Mouse (Mus musculus): Measurements from ENCODE around the gene Fgfr2. TPM values are rescaled to one million over a fixed set of nuclear protein-coding genes. Genes with fewer than 3 reads are reported as not detected.

Fgfr2 gene
- total RNA-seq, 2 experiments from 2014 or later, result 1.7 to 3.7 TPM

GRCm38 (mm10) chr7:132859042-132859958, 263.9 kb downstream of the Fgfr2 start, which contains the start of gene Abraxas2:
Gene Abraxas2, plus strand, starts transcription at chr7:132859225.
- ATAC-seq (replicated peaks; ENCODE audit: low FRiP score, poor library complexity, severe bottlenecking), result peak; percentile 99

- no peak for ATAC-seq (replicated peaks; ENCODE audit: low FRiP score, poor library complexity, severe bottlenecking)
These were observed 265.0 kb downstream of the Fgfr2 start for GRCm38 (mm10) chr7:132858043-132858608.

GRCm38 (mm10) chr7:132856083-132856482, 267.1 kb downstream of the Fgfr2 start:
- no peak for ATAC-seq (replicated peaks; ENCODE audit: low FRiP score, poor library complexity, severe bottlenecking)

- ATAC-seq (replicated peaks; ENCODE audit: low FRiP score, poor library complexity, severe bottlenecking), result no peak
These were observed 269.2 kb downstream of the Fgfr2 start for GRCm38 (mm10) chr7:132853946-132854345.

- no peak for ATAC-seq (replicated peaks; ENCODE audit: low FRiP score, poor library complexity, severe bottlenecking)
These were observed 269.8 kb downstream of the Fgfr2 start for GRCm38 (mm10) chr7:132853361-132853760.

GRCm38 (mm10) chr7:132852173-132852844, 270.8 kb downstream of the Fgfr2 start, which contains the start of gene Eef1akmt2:
Gene Eef1akmt2, minus strand, starts transcription at chr7:132852673.
- ATAC-seq (replicated peaks; ENCODE audit: low FRiP score, poor library complexity, severe bottlenecking), result peak; percentile 96

- no peak for ATAC-seq (replicated peaks; ENCODE audit: low FRiP score, poor library complexity, severe bottlenecking)
These were observed 280.0 kb downstream of the Fgfr2 start for GRCm38 (mm10) chr7:132843152-132843551.

- no peak for ATAC-seq (replicated peaks; ENCODE audit: low FRiP score, poor library complexity, severe bottlenecking)
These were observed 280.7 kb downstream of the Fgfr2 start for GRCm38 (mm10) chr7:132842455-132842854.

GRCm38 (mm10) chr7:132841287-132841686, 281.9 kb downstream of the Fgfr2 start:
- no peak for ATAC-seq (replicated peaks; ENCODE audit: low FRiP score, poor library complexity, severe bottlenecking)

- no peak for ATAC-seq (replicated peaks; ENCODE audit: low FRiP score, poor library complexity, severe bottlenecking)
These were observed 292.2 kb downstream of the Fgfr2 start for GRCm38 (mm10) chr7:132830955-132831354.

GRCm38 (mm10) chr7:132824346-132825022, 298.7 kb downstream of the Fgfr2 start:
- ATAC-seq (replicated peaks; ENCODE audit: low FRiP score, poor library complexity, severe bottlenecking), result no peak

- no peak for ATAC-seq (replicated peaks; ENCODE audit: low FRiP score, poor library complexity, severe bottlenecking)
These were observed 299.3 kb downstream of the Fgfr2 start for GRCm38 (mm10) chr7:132823832-132824231.

- no peak for ATAC-seq (replicated peaks; ENCODE audit: low FRiP score, poor library complexity, severe bottlenecking)
These were observed 302.5 kb downstream of the Fgfr2 start for GRCm38 (mm10) chr7:132820692-132821091.

GRCm38 (mm10) chr7:132817056-132817455, 306.1 kb downstream of the Fgfr2 start:
- ATAC-seq (replicated peaks; ENCODE audit: low FRiP score, poor library complexity, severe bottlenecking), result no peak

GRCm38 (mm10) chr7:132816528-132816927, 306.6 kb downstream of the Fgfr2 start:
- no peak for ATAC-seq (replicated peaks; ENCODE audit: low FRiP score, poor library complexity, severe bottlenecking)

- ATAC-seq (replicated peaks; ENCODE audit: low FRiP score, poor library complexity, severe bottlenecking), result no peak
These were observed 308.1 kb downstream of the Fgfr2 start for GRCm38 (mm10) chr7:132815081-132815480.

GRCm38 (mm10) chr7:132814089-132814450, 309.1 kb downstream of the Fgfr2 start:
- no peak for ATAC-seq (replicated peaks; ENCODE audit: low FRiP score, poor library complexity, severe bottlenecking)

GRCm38 (mm10) chr7:132813416-132814088, 309.6 kb downstream of the Fgfr2 start, which contains the start of gene Fam53b:
Gene Fam53b, minus strand, starts transcription at chr7:132813886.
- peak; percentile 20; the same call in 1 of the 2 replicates for ATAC-seq (replicated peaks; ENCODE audit: low FRiP score, poor library complexity, severe bottlenecking)
